Mouse (Mus musculus): ENCODE data around the gene Baz1a.
"Not testable (repeated sequence)": the region's sequence is repeated elsewhere in the genome, so short reads cannot be mapped to it uniquely, and the experiment has no call there.

Baz1a gene

DNA sequence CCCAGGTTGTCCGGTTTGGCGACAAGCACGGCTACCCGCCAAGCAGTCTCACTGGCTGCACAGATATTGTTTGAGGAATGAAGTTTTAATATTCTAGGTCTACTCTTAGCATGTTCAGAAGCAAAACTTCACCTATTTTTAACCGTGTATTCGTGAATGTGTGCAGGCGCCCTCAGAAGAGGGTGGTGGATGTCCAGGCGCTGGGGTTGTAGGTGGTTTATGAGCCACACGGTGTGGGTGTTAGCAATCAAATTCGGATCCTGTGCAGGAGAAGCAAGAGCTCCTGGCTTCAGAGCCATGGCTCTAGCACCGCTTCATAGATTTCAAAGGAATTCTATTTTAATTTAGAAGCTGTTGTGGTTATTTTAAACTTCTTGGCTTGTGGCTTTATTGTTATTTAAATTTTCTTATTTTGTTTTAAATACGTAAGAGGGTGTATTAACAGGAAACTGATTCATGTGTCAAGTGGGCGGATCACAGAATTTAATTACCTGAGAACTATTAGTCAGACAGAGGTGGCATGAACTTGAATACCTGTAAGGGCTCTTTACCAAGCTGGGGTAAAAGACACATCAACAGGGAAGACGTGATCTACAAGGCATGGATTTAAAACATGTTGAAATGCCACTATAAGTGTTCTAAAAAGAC lies 6.7 kb downstream of the Baz1a start:
- no peak for DNase-seq (ENCODE audit: low read depth, low spot score)

DNA sequence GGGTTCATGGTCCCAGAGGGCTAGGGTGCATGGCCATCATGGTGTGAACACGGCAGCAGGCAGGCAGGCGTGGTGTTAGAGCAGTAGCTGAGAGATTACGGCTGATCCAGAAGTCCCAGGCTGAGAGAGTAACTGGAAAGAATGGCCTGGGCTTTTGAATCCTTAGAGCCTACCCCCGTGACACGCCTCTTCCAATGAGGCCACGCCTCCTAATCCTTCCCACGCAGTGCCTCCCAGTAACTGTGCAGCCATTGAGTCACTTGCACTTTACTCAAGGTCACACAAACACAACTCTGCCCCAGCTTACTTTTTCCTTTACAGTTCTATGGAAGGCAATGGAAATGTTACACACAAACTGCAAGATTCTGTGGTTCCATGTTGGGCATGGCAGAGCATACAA lies 8.1 kb downstream of the Baz1a start:
- no peak for DNase-seq (ENCODE audit: low read depth, low spot score)

DNA sequence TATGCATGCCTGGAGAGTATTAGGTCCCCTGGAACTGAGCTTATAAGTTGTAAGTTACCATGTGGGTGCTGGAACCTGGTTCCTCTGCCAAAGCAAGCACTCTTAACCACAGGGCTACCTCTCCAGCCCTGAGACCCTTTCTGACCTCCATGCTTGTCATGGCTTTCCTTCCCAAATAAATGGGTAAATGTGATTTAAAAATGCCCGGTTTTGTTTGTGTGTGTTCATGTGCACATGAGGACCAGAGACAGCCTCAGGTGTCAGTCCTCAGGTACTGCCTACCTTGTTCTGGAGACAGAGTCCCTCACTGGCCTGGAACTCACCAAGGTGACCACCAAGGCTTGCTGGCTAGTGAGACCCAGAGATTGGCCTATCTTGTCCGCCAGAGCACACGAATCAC lies 9.8 kb downstream of the Baz1a start:
- DNase-seq (ENCODE audit: low read depth, low spot score) = no peak

DNA sequence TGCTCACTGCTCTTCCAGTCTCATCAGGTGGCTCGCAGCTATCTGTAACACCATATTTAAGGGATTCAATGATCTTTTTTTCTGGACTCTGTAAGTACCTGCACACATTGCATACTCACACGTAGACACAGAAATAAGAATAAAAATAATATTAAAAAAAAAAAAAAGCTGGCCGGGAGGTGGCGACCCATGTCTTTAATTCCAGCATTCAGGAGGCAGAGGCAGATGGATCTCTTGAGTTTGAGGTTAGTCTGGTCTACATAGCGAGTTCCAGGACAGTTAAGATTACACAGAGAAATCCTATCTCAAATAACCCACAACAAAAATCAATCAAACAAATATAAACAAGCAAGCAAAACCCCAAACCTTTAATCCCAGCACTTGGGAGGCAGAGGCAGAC lies 10.3 kb downstream of the Baz1a start:
- no peak for DNase-seq (ENCODE audit: low read depth, low spot score)

DNA sequence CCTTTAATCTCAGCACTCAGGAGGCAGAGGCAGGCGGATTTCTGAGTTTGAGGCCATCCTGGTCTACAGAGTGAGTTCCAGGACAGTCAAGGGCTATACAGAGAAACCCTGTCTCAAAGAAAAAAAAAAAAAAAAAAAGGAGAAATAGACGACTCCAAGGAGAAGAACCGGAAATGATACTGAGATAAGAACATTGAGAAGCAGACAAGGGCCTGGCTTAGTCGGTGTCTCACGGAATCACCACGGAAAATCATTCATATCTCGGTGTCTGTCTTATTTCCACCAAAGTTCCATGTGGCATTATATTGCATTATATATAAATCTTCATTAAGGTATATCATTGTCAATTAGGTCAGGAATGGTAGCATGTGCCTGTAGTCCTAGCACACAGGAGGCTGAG lies 11.6 kb downstream of the Baz1a start:
- DNase-seq (ENCODE audit: low read depth, low spot score) = not testable (repeated sequence)

DNA sequence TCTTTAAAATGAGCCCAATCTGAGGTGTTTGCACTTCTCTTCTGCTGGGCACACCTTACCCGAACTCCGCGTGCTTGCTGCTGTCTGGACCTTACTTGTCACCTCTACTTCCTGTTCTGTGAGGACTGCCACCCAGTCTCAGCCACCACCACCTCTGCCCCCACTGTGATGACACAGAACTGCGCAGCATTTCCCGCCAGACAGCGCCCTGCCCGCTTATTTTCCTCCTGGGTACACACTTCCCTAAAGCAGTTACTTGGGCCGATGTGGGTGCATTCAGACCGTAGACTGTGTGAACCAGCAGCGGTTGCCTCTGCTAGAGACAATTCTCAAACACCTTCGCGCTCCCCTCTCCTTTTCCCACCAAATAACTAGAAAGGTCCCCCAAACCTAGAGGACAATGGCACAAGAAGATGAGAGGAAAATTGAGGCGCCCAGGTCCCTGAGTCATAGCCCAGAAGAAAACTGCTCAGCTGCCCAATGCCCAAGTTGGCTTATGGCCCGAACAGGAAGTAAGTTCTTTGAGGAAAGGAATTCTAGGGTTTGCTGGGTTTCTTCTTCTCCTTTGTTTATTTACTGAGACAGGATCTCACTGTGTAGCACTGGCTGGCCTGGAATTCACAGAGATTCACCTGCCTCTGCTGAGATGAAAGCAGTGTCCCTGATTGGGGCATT lies 15.0 kb downstream of the Baz1a start:
- peak; percentile 65 for DNase-seq (ENCODE audit: low read depth, low spot score)

DNA sequence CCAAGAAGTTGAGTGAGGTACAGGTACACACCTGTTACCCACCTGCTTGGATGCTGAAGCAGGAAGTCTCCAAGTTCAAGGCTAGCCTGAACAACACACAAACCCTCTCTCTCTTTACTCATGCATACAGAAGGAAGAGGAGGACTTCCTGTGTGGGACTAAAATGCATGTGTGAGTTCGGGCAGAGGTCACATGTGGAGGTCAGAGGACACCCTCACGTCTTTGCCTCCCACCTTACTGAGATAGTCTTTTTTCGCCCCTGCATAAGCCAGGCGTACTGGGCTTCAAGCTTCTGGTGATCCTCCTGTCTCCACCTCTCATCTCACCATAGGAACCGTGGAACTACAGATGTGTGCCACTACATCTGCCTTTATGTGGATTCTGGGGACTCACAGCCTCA lies 15.7 kb downstream of the Baz1a start:
- no peak for DNase-seq (ENCODE audit: low read depth, low spot score)

DNA sequence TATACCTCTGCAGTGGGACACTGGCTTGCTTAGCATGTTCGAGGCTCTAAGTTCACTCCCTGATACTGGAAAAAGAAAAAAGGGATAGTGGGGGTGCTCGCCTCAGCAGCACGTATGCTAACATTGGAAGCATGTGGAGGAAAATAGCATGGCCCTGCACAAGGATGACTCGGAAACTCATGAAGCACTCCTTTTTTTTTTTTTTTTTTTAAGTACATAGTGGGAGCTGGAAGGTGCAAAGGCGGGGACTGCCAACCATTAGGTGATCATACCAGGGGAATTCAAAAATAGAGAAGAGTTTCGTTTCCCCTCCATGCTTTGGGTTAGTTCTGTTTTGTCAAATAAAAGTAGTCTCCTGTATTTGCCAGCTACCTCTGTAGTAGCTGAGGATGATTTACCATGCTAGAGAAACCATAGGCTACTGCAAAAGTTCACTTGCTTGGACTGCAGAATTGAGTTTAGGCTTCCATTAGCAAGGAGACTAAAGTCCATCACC lies 17.1 kb downstream of the Baz1a start:
- DNase-seq (ENCODE audit: low read depth, low spot score) = no peak

DNA sequence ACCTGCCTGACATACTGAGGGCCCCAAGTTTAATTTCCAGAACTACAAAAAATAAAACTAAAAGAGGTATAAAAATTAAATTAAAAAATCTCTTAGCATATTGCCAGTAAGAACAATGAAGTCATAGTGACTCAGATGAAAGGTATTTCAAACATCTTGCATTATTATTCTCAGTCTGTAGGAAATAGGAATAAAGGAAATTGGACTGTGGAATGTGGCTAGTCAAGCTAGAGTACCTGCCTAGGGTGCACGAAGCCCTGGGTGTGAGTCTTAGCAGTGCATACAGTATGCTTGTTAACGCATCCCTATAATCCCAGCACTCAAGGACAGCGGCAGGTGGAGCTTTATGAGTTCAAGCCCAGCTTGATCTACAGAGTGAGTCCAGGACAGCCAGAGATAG lies 18.2 kb downstream of the Baz1a start:
- DNase-seq (ENCODE audit: low read depth, low spot score) = peak; percentile 67

DNA sequence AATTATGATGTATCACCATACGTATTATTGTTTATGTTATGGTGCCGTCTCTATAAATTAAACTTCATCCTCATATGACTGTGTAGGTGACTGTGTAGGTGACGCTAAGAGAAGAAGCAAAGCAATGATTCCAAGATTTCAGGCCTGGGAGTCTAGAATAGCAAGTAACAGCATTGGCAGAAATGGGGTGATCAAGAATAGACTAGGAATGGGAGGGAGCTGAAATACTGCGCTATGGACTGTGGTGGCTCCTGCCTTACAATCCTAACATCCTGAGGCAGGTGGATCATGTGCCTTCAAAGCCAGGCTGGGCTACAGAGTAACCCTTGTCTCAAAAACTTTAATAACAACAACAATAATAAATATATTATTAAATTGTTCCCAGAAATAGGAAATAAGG lies 19.7 kb downstream of the Baz1a start:
- DNase-seq (ENCODE audit: low read depth, low spot score) = no peak

DNA sequence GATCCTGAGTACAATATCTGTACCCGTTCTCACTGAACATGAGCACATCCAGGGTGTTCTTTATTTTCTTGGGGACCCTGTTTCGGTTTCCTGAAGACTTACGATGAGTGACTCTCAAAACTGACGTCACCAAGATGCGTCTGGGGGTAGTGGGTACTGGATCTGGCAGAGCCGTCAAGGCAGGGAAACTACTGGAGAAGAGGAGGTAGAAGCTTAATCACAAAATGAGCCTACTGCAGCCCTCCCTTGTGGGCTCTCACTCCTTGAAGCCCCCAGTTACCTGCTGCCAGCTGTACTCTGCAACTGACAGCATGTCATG lies 20.1 kb downstream of the Baz1a start:
- DNase-seq (ENCODE audit: low read depth, low spot score) = no peak

DNA sequence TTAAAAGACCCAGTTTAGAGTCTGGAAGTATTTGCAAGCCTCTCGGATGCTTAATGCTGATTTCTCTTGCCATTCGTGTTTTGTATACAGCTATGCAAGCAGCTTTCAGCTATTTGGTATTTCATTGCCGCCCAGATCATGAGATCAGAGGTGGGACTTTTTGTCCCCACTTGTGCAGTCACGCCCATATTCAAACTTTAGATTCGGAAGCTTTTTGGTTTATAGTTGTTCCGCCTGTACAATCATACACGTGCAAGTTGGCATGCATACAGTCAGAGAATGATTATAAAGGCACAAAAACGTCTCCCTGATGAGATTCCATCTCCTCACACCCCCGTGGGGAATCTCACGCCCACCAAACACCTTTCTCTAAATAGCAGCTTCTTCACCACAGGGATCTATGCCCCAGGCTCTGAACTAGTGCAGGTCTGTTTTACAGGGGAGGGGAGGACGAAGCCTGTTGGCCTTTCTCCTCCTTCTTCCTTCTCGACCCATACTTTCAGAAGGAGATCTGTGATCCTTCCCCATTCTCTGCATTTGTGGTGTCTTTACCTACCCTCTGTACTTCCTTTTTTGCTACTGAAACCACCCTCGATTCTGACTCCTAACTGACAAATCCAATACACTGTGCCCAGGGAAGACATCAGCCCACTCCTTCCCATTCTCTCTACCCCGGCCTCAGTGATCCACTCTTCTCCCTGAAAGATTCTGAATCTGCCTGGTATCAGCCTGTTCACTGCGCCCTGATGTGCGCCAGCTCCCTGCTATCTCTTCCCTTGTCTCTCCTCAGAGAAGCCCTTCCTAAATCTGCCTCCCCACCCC lies 20.7 kb downstream of the Baz1a start:
- no peak for DNase-seq (ENCODE audit: low read depth, low spot score)

DNA sequence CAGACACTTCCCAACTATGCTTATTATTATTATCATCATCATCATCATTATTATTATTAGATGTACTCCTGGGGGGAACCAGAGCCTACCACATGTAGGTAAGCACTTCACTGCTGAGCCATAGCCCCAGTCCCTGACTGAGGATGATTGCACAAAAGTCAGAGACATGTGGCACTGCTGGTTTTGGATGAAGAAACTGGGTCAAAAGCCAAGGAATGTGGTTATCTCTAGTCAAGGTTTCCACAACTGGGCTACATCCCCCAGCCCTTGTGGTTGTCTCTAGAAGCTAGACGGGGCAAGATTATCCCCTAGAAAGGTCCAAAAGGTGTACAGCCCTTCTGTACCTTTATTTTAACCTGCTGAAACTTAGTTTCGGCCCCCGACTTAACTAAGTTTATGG lies 21.3 kb downstream of the Baz1a start:
- peak; percentile 64 for DNase-seq (ENCODE audit: low read depth, low spot score)

DNA sequence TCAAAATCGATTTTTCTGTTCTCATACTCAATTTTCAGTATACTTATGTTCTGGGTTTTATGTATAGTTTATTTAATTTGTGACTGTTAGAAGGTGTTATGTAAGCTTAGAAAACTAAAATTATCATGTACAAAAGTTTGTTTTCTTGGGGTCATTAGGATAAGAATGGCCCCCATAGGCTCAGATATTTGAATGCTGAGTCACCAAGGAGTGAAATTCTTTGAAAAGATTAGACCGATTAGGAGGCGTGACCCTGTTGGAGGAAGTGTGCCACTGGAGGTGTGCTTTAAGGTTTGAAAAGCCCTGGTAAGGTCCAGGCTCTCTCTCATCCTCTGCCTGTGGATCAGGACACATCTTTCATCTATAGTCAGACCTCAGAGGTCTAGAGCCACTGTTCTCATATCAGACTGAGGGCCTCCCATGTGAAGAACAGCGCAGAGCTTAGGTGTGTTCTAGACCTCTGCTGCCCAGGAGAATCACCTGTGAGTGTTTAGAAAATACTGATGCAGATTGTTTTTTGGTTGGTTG lies 25.8 kb downstream of the Baz1a start:
- DNase-seq (ENCODE audit: low read depth, low spot score) = peak; percentile 25

DNA sequence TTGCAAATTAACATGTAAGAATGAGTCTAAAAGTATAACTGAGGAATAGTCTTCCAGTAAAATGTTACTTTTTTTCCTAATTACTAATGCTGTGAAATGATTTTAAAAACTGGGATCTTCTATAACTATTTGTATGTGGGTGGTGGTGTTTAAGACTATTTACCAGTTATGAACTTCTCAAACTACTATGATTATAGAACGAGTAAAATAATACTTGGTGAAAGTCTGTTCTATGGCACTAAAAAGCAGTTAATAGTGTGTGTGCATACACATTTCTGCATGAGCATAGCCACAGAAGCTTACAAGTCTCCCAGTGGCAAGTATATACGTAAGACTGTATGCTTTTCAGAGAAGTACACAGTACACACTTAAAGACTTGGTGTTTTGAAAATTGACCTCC lies 27.0 kb downstream of the Baz1a start:
- peak; percentile 22 for DNase-seq (ENCODE audit: low read depth, low spot score)

DNA sequence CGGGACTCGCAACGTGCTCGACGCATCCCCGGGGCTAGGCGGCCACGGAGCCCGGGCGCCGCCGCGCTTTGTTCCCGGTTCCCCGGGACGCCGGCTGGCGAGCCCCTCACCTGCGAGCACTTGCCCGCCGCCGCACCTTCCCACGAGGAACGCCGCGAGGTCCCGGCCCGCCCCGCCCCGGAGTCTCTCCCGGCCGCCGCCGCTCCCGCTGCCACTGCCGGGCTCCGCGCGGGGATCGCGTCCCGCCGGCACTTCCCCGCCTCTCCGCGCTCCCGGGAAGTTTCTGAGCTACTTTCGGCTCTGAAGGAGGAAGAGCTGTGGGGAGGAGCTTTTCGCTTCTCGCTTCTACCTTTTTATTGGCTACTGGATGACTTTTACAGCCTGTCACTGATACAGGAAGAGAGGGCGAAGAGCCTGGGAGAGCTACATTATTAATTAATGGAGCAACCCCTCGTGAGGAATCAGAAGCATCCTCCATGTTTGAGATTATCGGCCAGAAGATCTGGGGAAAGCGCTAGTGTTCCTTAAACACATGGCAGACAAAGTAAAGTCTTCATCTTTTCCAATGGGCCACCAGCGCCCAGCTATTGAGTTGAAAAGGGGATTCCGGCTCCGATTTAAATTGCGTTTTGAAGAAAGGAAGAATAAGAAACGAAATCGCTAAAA lies 28.0 kb downstream of the Baz1a start, which contains the start of gene Gm20403:
Gene Gm20403, minus strand, starts transcription at position 478 of the 666 bp plus-strand sequence.
- peak; percentile 90 for DNase-seq (ENCODE audit: low read depth, low spot score)

DNA sequence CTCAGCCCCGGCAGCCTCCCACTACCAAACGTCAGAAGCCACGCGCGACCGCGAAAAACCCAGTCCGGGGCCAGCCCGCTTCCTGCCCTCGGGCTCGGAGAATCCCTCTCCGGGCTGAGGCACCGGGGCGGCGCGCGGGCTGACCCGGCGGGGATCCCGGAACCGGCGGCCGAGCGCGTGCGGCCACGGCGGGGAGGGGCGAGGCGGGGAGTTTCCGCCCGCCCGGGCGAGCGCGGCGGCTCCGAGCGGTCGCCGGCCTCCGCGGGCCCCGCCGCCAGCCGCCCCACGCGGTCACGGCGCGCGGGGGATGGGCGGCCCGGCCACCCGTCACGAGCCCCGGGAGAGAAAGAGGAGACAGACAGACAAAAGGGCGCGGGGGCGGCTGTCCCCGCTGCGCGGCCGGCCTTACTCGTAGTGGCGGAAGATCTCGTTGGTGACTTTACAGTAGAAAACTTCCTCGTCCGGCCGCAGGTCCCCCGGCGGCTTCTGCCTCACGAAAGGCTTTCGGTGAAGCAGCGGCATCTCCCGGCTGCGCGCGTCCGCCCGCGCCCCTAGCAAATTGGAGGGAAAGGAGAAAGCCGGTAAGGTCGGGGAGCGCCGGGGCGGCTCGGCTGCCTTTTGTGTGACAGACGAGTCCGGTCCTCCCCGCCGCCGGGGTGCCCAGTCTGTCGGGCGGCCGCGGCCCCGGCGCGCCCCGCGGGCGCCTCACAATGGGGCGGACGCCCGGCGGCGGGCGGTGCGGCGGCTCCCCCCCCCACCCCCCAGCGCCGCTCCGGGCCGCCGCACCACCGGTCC lies 28.7 kb downstream of the Baz1a start:
- peak; percentile 51 for DNase-seq (ENCODE audit: low read depth, low spot score)

DNA sequence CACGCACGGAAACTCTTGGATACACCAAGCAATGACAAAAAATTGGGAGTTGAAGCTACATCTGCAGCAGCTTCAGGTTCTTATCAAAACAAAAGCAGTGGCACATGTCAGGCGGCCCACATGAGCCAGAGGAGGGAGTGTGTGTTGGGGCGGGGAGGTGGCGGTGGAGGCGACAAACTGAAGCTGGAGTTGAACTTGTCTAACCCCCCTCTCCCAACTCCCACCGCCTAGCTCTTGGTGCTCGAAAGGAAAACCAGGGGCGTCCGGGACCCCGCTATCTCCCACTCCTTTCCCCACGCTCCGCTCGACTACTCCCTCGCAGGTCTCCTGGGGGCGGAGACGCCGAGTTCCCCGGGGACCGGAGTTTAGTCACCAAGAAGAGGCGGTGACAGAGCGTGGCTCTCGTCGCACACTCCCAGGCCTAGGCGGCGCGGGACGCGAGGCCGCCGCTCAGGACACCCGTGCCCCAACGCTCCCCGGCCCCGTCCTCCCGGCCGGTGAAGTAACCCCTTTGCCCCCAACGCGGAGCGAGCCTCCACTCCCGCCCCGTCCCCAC lies 29.4 kb downstream of the Baz1a start:
- peak; percentile 56 for DNase-seq (ENCODE audit: low read depth, low spot score)

DNA sequence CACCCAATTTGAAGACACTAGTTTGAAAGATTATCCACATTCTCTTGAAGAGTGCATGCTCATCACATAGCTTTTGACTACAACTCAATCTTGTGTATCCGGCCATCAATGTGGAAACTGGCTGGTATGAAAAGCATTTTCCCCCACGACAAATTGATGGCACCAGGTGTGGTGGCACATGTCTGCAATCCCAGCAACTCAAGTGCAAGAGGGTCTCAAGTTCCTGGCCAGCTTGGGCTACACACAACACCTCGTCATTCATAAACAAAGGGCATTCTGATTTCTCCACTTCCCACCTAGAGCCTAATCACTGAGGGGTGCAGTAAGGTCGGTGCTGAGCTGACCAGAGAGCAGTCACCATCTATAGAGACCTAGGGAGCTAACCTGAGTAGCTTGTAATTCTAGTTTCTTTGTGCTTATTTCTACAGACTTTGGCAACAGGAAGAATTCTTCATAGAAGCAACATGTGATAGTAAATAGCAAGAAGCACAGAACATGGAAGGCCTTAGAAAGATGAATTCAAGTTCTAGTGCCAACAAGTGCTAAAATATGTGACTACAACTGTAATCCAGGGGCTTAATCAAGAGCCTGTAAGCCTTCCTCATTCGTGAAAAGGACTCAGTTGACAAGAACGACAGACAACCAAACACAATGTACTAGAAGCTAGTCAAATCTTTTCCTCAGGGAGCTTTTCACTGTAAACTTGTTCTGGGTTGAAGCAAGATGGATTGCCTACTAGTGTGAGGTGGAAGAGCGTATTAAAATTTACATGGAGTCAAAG lies 31.0 kb downstream of the Baz1a start:
- DNase-seq (ENCODE audit: low read depth, low spot score) = no peak

DNA sequence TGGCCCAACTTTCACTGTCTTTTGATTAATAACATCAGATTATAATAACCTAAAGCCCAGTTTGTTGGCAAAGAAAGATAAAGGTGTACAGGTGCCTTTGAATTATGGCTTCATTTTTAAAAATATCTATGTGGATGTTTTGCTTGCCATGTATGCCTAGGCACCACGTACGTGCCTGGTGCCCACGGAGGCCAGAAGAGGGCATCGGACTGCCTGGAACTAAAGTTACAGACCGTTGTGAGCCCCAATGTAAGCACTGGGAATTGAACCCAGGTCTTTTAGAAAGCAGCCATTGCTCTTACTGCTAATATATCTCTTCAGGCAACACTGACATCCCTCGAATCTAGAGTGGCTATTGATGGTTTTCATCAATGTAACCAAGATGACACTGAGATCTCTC lies 32.2 kb downstream of the Baz1a start:
- no peak for DNase-seq (ENCODE audit: low read depth, low spot score)

All from 3T3-L1 (cell line).